ENCODE assay signal across 8 mouse cellular contexts in the genomic region with DNA sequence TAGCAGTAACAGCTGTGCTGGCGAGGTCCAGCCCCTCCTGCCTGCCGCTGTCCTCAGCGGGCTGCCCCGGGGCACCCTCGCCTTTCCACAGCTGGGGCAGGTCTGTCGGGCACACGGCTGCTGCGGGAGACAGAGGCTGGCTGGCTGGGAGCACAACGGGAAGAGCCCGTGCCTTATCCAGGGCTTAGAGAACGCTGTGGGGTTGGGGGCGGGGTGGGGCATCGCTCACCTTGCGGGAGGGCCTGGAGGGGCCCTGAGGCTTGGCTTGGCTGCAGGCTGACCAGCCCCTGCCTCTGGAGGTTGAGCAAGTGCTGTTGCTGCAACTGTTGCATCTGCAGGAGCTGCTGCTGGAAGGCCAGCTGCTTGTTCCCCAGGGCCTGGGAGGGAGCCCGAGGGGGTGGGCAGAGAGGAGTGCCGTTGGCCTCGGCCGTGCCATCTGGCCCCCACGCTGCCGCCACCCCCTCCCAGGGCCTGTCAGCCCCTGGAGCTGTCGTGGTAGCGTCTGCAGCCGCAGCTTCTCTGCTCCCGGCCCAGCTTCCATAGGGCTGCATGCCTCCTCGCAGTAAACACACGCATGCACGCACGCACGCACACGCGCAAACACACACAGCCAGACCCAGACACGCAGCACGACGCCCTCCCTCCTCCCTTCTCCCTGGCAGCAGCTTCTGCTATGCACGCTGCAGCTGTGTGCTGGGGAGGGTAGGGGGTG. TPM values are rescaled to one million over a fixed set of nuclear protein-coding genes. Genes with fewer than 3 reads are reported as not detected.
DNase-seq lines count a peak whose midpoint lies in the region; ATAC-seq lines count a peak whose summit lies in the region.

No protein-coding gene starts in this region.

- 21% methylated on average over 9 of the region's 35 CpGs for WGBS in embryonic facial prominence, embryonic 14.5 days
- WGBS in hindbrain, embryonic 11.5 days = 7% methylated on average over 33 of the region's 35 CpGs
- WGBS in limb, embryonic 11.5 days = 3% methylated on average over 35 of the region's 35 CpGs
- WGBS in neural tube, embryonic 15.5 days = 9% methylated on average over 31 of the region's 35 CpGs

- ATAC-seq in embryonic facial prominence, embryonic 14.5 days (ENCODE audit: low read depth) = peak; percentile 60
- peak; percentile 39 for ATAC-seq in hindbrain, embryonic 11.5 days (ENCODE audit: low FRiP score)
- peak; percentile 7; the same call in 1 of the 2 replicates for ATAC-seq in limb, embryonic 11.5 days (ENCODE audit: insufficient number of reproducible peaks, low FRiP score, low TSS enrichment, low read depth)
- ATAC-seq in neural tube, embryonic 15.5 days (ENCODE audit: low FRiP score) = peak; percentile 86

- no peaks in the 10 kb centered on the region for H3K27me3 ChIP-seq in embryonic facial prominence, embryonic 14.5 days (replicated peaks; ENCODE audit: control insufficient read depth, insufficient read depth, low read length)
- peaks cover 2% of the 10 kb centered on the region; the same call in 1 of the 2 replicates for H3K27me3 ChIP-seq in hindbrain, embryonic 11.5 days (ENCODE audit: control insufficient read depth, insufficient read depth, low read length)
- H3K27me3 ChIP-seq in limb, embryonic 11.5 days (ENCODE audit: control insufficient read depth, insufficient read depth, low read length) = no peaks in the 10 kb centered on the region
- H3K27me3 ChIP-seq in neural tube, embryonic 15.5 days (replicated peaks) = peaks cover 16% of the 10 kb centered on the region

- no peaks in the 10 kb centered on the region for H3K9me3 ChIP-seq in embryonic facial prominence, embryonic 14.5 days (ENCODE audit: control insufficient read depth, low read length)
- H3K9me3 ChIP-seq in hindbrain, embryonic 11.5 days (ENCODE audit: control insufficient read depth, low read length) = no peaks in the 10 kb centered on the region
- H3K9me3 ChIP-seq in limb, embryonic 11.5 days (ENCODE audit: control insufficient read depth, low read length) = no peaks in the 10 kb centered on the region
- H3K9me3 ChIP-seq in neural tube, embryonic 15.5 days (replicated peaks) = no peaks in the 10 kb centered on the region

- peak overlapping the region; percentile 26 for H3K4me3 ChIP-seq in embryonic facial prominence, embryonic 14.5 days (ENCODE audit: low read depth, low read length)
- peak overlapping the region; percentile 14; the same call in 1 of the 2 replicates for H3K4me3 ChIP-seq in hindbrain, embryonic 11.5 days (ENCODE audit: low read depth, low read length)
- 0 out of 2 replicates have a peak overlapping the region, but pooled peaks have one; percentile 1 for H3K4me3 ChIP-seq in limb, embryonic 11.5 days (ENCODE audit: low read depth, low read length)
- H3K4me3 ChIP-seq in neural tube, embryonic 15.5 days (replicated peaks) = peak overlapping the region; percentile 42

- peaks cover 46% of the 10 kb centered on the region for H3K36me3 ChIP-seq in embryonic facial prominence, embryonic 14.5 days (ENCODE audit: control insufficient read depth, insufficient read depth, low read length)
- no peaks in the 10 kb centered on the region for H3K36me3 ChIP-seq in hindbrain, embryonic 11.5 days (ENCODE audit: control insufficient read depth, insufficient read depth, low read length)
- peaks cover 9% of the 10 kb centered on the region for H3K36me3 ChIP-seq in limb, embryonic 11.5 days (ENCODE audit: control insufficient read depth, insufficient read depth, low read length)
- peaks cover 16% of the 10 kb centered on the region for H3K36me3 ChIP-seq in neural tube, embryonic 15.5 days

- peak overlapping the region; percentile 34 for H3K27ac ChIP-seq in embryonic facial prominence, embryonic 14.5 days (replicated peaks; ENCODE audit: low read depth, low read length)
- peak overlapping the region; percentile 85 for H3K27ac ChIP-seq in hindbrain, embryonic 11.5 days (ENCODE audit: low read depth, low read length)
- H3K27ac ChIP-seq in limb, embryonic 11.5 days (replicated peaks; ENCODE audit: low read depth, low read length) = no peak overlapping the region
- peak overlapping the region; percentile 72 for H3K27ac ChIP-seq in neural tube, embryonic 15.5 days (replicated peaks)

- peak overlapping the region; percentile 51 for H3K4me2 ChIP-seq in embryonic facial prominence, embryonic 14.5 days (ENCODE audit: low read depth, low read length)
- peak overlapping the region; percentile 34 for H3K4me2 ChIP-seq in hindbrain, embryonic 11.5 days (replicated peaks; ENCODE audit: low read depth, low read length)
- H3K4me2 ChIP-seq in limb, embryonic 11.5 days (ENCODE audit: low read depth, severe bottlenecking) = peak overlapping the region; percentile 38
- peak overlapping the region; percentile 68 for H3K4me2 ChIP-seq in neural tube, embryonic 15.5 days

- peak overlapping the region; percentile 38 for H3K9ac ChIP-seq in embryonic facial prominence, embryonic 14.5 days (ENCODE audit: low read depth, low read length)
- H3K9ac ChIP-seq in hindbrain, embryonic 11.5 days (ENCODE audit: low read depth, low read length) = peak overlapping the region; percentile 36
- H3K9ac ChIP-seq in limb, embryonic 11.5 days (ENCODE audit: low read length) = peak overlapping the region; percentile 36
- peak overlapping the region; percentile 58 for H3K9ac ChIP-seq in neural tube, embryonic 15.5 days (replicated peaks)

- peak; percentile 76 for DNase-seq in layer of hippocampus, adult 11-12 months (ENCODE audit: low spot score)
- no peak for DNase-seq in layer of hippocampus, adult 9-10 months (ENCODE audit: low spot score)
- DNase-seq in embryonic facial prominence, embryonic 14.5 days (ENCODE audit: low spot score) = peak; percentile 78
- DNase-seq in hindbrain, embryonic 11.5 days (ENCODE audit: low spot score) = peak; percentile 56
- DNase-seq in limb, embryonic 11.5 days (ENCODE audit: low spot score) = peak; percentile 58
- no peak for DNase-seq in thymus, postnatal 0 days (ENCODE audit: low spot score)
- DNase-seq in kidney, adult 8-10 months = no peak

- peaks cover 45% of the 10 kb centered on the region for H3K4me1 ChIP-seq in embryonic facial prominence, embryonic 14.5 days (ENCODE audit: control insufficient read depth, insufficient read depth, low read length)
- peaks cover 38% of the 10 kb centered on the region for H3K4me1 ChIP-seq in hindbrain, embryonic 11.5 days (replicated peaks; ENCODE audit: control insufficient read depth, insufficient read depth, low read length)
- H3K4me1 ChIP-seq in limb, embryonic 11.5 days (ENCODE audit: control insufficient read depth, insufficient read depth, low read length) = peaks cover 33% of the 10 kb centered on the region
- peaks cover 48% of the 10 kb centered on the region for H3K4me1 ChIP-seq in neural tube, embryonic 15.5 days

RNA-seq across cellular contexts. Expression of a gene that starts 44.0 kb away (rescaled TPM):
- polyA plus RNA-seq in embryonic facial prominence, embryonic 14.5 days (2014; fragmentation: Nextera tagmentation; extraction: Ambion mirVana) = 54.5 and 64.6 TPM in 2 replicates
- 39.0 and 40.5 TPM in 2 replicates for polyA plus RNA-seq in hindbrain, embryonic 11.5 days (2014; fragmentation: Nextera tagmentation; extraction: Ambion mirVana)
- polyA plus RNA-seq in limb, embryonic 11.5 days (2014; fragmentation: Nextera tagmentation; extraction: Ambion mirVana) = 56.4 and 100.0 TPM in 2 replicates
- polyA plus RNA-seq in neural tube, embryonic 15.5 days (2015; fragmentation: Nextera tagmentation; extraction: Ambion mirVana) = 3.3 and 4.4 TPM in 2 replicates
- polyA plus RNA-seq in thymus, postnatal 0 days (2015; fragmentation: Nextera tagmentation; extraction: Ambion mirVana) = 3.5 and 3.7 TPM in 2 replicates

RNA-seq across cellular contexts. Expression of a gene that starts 45.9 kb away (rescaled TPM):
- polyA plus RNA-seq in embryonic facial prominence, embryonic 14.5 days (2014; fragmentation: Nextera tagmentation; extraction: Ambion mirVana) = 21.0 and 22.7 TPM in 2 replicates
- polyA plus RNA-seq in hindbrain, embryonic 11.5 days (2014; fragmentation: Nextera tagmentation; extraction: Ambion mirVana) = 23.9 and 28.4 TPM in 2 replicates
- polyA plus RNA-seq in limb, embryonic 11.5 days (2014; fragmentation: Nextera tagmentation; extraction: Ambion mirVana) = 30.5 and 30.7 TPM in 2 replicates
- polyA plus RNA-seq in neural tube, embryonic 15.5 days (2015; fragmentation: Nextera tagmentation; extraction: Ambion mirVana) = 30.3 and 31.9 TPM in 2 replicates
- polyA plus RNA-seq in thymus, postnatal 0 days (2015; fragmentation: Nextera tagmentation; extraction: Ambion mirVana) = 18.0 TPM in 2 replicates

Comparison
In these comparisons a context has a peak if more than half of its experiments do, and no peak if none do; other contexts are left out.
1. DNase-seq: peak in layer of hippocampus, adult 11-12 months (single experiment), embryonic facial prominence, embryonic 14.5 days (single experiment), hindbrain, embryonic 11.5 days (single experiment) and limb, embryonic 11.5 days (single experiment); none in layer of hippocampus, adult 9-10 months (single experiment), thymus, postnatal 0 days (single experiment) and kidney, adult 8-10 months (0 of 2).
2. ATAC-seq: peak in every context shown above with its lines; median percentile 86 in neural tube, embryonic 15.5 days; 60 in embryonic facial prominence, embryonic 14.5 days; 39 in hindbrain, embryonic 11.5 days; 7 in limb, embryonic 11.5 days.
3. Peak in every context shown above with its lines, with median percentiles within 50 percentile points of each other: H3K4me2 ChIP-seq, H3K4me3 ChIP-seq and H3K9ac ChIP-seq.